Mouse (Mus musculus): Measurements from ENCODE around the gene Nav2. TPM values are rescaled to one million over a fixed set of nuclear protein-coding genes. Genes with fewer than 3 reads are reported as not detected.

Nav2 gene
- polyA plus RNA-seq, 1 experiment: 38.5 TPM

DNA sequence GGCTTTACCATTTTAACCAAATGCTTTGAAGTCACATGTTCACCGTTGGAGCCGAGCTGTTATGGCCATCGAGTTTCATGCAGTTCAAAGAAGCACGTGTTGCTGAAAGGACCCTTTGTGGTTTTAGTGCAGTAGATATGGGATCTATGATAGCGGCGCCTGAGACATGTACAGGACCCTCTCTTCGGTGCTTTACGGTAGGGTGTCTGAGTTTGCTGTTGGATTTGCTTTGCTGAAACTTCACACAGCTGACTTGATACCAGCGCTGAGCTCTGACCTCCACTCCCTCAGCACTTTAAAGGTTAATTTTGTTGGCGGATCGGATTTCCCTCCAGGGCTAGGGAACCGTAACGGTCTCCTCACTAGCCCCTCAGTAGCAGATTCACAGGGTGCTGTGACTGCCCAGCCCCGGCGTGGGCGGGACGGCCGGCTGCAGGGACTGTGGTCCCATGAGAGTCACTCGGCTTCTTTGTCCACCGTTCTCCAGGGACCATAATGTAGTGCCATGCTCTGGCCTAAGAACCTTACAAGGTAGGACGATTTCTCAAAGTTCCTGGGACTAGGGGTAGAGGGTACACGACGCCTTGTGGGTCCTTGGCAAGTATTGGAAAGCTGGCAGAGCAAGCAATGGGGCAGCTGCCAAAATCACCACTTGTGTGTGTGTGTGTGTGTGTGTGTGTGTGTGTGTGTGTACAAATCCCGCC lies 614.0 kb downstream of the Nav2 start:
- peak overlapping the region; percentile 16; the same call in 1 of the 2 replicates for H3K4me3 ChIP-seq (ENCODE audit: insufficient read depth, low read length)
- no peak for TF ChIP-seq CTCF (IDR thresholded peaks at IDR 0.05; ENCODE audit: extremely low read depth, insufficient read depth, low read length)
- no peak for TF ChIP-seq POLR2A (IDR thresholded peaks at IDR 0.05; ENCODE audit: extremely low read depth, insufficient read depth, low read length)
- peaks cover 10% of the 10 kb centered on the region for H3K4me1 ChIP-seq (ENCODE audit: control insufficient read depth, insufficient read depth, low read length)
- H3K27ac ChIP-seq (ENCODE audit: insufficient read depth, low read length): peak overlapping the region; percentile 20

DNA sequence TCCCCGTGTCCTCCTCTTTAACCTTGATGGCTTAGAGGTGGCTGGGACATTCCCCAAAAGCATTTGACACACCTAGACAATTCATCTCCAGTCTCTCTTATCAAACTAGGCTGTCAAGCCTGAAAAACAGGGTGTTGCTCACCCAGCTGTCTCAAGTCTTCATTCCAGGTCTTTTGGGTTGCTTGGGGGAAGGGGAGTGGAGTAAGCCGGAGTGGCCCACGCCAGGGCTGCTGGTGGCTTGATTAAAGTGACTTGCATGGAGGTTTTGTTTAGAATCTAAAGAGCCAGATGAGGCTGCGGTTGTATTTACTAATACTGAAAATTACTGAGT lies 614.6 kb downstream of the Nav2 start:
- Histone ChIP-seq H3K4me1 (ENCODE audit: control insufficient read depth, insufficient read depth, low read length) (peaks cover 10% of the 10 kb centered on the region), H3K27ac (ENCODE audit: insufficient read depth, low read length) (peak overlapping the region; percentile 20), H3K4me3 (ENCODE audit: insufficient read depth, low read length) (peak overlapping the region; percentile 16)
- no peak for TF ChIP-seq CTCF (IDR thresholded peaks at IDR 0.05; ENCODE audit: extremely low read depth, insufficient read depth, low read length)
- TF ChIP-seq POLR2A (IDR thresholded peaks at IDR 0.05; ENCODE audit: extremely low read depth, insufficient read depth, low read length): no peak

GRCm38 (mm10) chr7:49523729-49524128 lies 615.2 kb downstream of the Nav2 start:
- H3K4me3 ChIP-seq (ENCODE audit: insufficient read depth, low read length): peak overlapping the region; percentile 7; the same call in 1 of the 2 replicates
- H3K27ac ChIP-seq (ENCODE audit: insufficient read depth, low read length): peak overlapping the region; percentile 17; the same call in 1 of the 2 replicates
- TF ChIP-seq CTCF (IDR thresholded peaks at IDR 0.05; ENCODE audit: extremely low read depth, insufficient read depth, low read length) (no peak), POLR2A (IDR thresholded peaks at IDR 0.05; ENCODE audit: extremely low read depth, insufficient read depth, low read length) (no peak)
- H3K4me1 ChIP-seq (ENCODE audit: control insufficient read depth, insufficient read depth, low read length): peaks cover 10% of the 10 kb centered on the region

- Histone ChIP-seq H3K4me3 (ENCODE audit: insufficient read depth, low read length) (no peak overlapping the region), H3K27ac (ENCODE audit: insufficient read depth, low read length) (peak overlapping the region; percentile 18; the same call in 1 of the 2 replicates), H3K4me1 (ENCODE audit: control insufficient read depth, insufficient read depth, low read length) (peaks cover 9% of the 10 kb centered on the region)
- TF ChIP-seq POLR2A (IDR thresholded peaks at IDR 0.05; ENCODE audit: extremely low read depth, insufficient read depth, low read length) (no peak), CTCF (IDR thresholded peaks at IDR 0.05; ENCODE audit: extremely low read depth, insufficient read depth, low read length) (no peak)
These were observed 617.0 kb downstream of the Nav2 start for GRCm38 (mm10) chr7:49525348-49526100.

- H3K27ac ChIP-seq (ENCODE audit: insufficient read depth, low read length): peak overlapping the region; percentile 18; the same call in 1 of the 2 replicates
- H3K4me1 ChIP-seq (ENCODE audit: control insufficient read depth, insufficient read depth, low read length): peaks cover 4% of the 10 kb centered on the region; the same call in 1 of the 2 replicates
- no peak overlapping the region for H3K4me3 ChIP-seq (ENCODE audit: insufficient read depth, low read length)
- TF ChIP-seq POLR2A (IDR thresholded peaks at IDR 0.05; ENCODE audit: extremely low read depth, insufficient read depth, low read length) (no peak), CTCF (IDR thresholded peaks at IDR 0.05; ENCODE audit: extremely low read depth, insufficient read depth, low read length) (no peak)
These were observed 617.6 kb downstream of the Nav2 start for GRCm38 (mm10) chr7:49526101-49526499.

GRCm38 (mm10) chr7:49527495-49527894 lies 619.0 kb downstream of the Nav2 start:
- no peak overlapping the region for H3K4me3 ChIP-seq (ENCODE audit: insufficient read depth, low read length)
- H3K27ac ChIP-seq (ENCODE audit: insufficient read depth, low read length): no peak overlapping the region
- no peak for TF ChIP-seq CTCF (IDR thresholded peaks at IDR 0.05; ENCODE audit: extremely low read depth, insufficient read depth, low read length)
- TF ChIP-seq POLR2A (IDR thresholded peaks at IDR 0.05; ENCODE audit: extremely low read depth, insufficient read depth, low read length): no peak
- H3K4me1 ChIP-seq (ENCODE audit: control insufficient read depth, insufficient read depth, low read length): no peaks in the 10 kb centered on the region; the same call in 1 of the 2 replicates

- no peak for TF ChIP-seq POLR2A (IDR thresholded peaks at IDR 0.05; ENCODE audit: extremely low read depth, insufficient read depth, low read length)
- TF ChIP-seq CTCF (IDR thresholded peaks at IDR 0.05; ENCODE audit: extremely low read depth, insufficient read depth, low read length): no peak
- no peak overlapping the region for H3K4me3 ChIP-seq (ENCODE audit: insufficient read depth, low read length)
- no peaks in the 10 kb centered on the region; the same call in 1 of the 2 replicates for H3K4me1 ChIP-seq (ENCODE audit: control insufficient read depth, insufficient read depth, low read length)
- no peak overlapping the region for H3K27ac ChIP-seq (ENCODE audit: insufficient read depth, low read length)
These were observed 619.4 kb downstream of the Nav2 start for GRCm38 (mm10) chr7:49527925-49528324.

- no peak overlapping the region for H3K4me3 ChIP-seq (ENCODE audit: insufficient read depth, low read length)
- no peak for TF ChIP-seq POLR2A (IDR thresholded peaks at IDR 0.05; ENCODE audit: extremely low read depth, insufficient read depth, low read length)
- no peak for TF ChIP-seq CTCF (IDR thresholded peaks at IDR 0.05; ENCODE audit: extremely low read depth, insufficient read depth, low read length)
- no peaks in the 10 kb centered on the region; the same call in 1 of the 2 replicates for H3K4me1 ChIP-seq (ENCODE audit: control insufficient read depth, insufficient read depth, low read length)
- H3K27ac ChIP-seq (ENCODE audit: insufficient read depth, low read length): no peak overlapping the region
These were observed 621.0 kb downstream of the Nav2 start for GRCm38 (mm10) chr7:49529498-49529897.

DNA sequence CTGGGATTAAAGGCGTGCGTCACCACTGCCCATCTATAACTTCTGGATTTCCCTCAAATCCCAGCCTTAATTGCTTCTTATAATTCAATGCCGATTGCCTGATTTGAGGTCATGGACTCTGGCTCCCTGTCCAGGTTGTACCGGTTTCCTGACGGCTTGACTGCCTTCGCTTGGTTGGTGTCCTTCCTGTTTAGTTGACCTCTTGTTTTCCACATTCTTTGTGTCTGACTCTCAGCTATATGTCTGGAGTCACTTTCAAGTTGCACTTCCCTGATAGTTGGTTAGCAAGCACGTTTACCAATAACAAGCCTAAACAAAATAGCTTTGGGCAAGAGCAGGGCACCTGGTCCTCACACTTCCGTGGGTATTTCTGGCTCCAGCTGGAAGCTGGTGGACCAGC lies 625.1 kb downstream of the Nav2 start:
- TF ChIP-seq CTCF (IDR thresholded peaks at IDR 0.05; ENCODE audit: extremely low read depth, insufficient read depth, low read length): no peak
- Histone ChIP-seq H3K4me1 (ENCODE audit: control insufficient read depth, insufficient read depth, low read length) (peaks cover 2% of the 10 kb centered on the region; the same call in 1 of the 2 replicates), H3K27ac (ENCODE audit: insufficient read depth, low read length) (no peak overlapping the region), H3K4me3 (ENCODE audit: insufficient read depth, low read length) (no peak overlapping the region)

All from cortical plate, adult 2 months (tissue).